Mouse (Mus musculus): ENCODE results near the gene Ak4. TPM values are rescaled to one million over a fixed set of nuclear protein-coding genes. Genes with fewer than 3 reads are reported as not detected.
A peak's percentile ranks its signal among the peaks of the same experiment; 100 is the strongest.
"Not testable (repeated sequence)": the region's sequence is repeated elsewhere in the genome, so short reads cannot be mapped to it uniquely, and the experiment has no call there.

The Ak4 gene
- total RNA-seq, 2 experiments from 2014 or later: 3.4 to 4.9 TPM

- no peak for DNase-seq
These were observed 1.1 kb downstream of the Ak4 start for GRCm38 (mm10) chr4:101419911-101420880.

DNA sequence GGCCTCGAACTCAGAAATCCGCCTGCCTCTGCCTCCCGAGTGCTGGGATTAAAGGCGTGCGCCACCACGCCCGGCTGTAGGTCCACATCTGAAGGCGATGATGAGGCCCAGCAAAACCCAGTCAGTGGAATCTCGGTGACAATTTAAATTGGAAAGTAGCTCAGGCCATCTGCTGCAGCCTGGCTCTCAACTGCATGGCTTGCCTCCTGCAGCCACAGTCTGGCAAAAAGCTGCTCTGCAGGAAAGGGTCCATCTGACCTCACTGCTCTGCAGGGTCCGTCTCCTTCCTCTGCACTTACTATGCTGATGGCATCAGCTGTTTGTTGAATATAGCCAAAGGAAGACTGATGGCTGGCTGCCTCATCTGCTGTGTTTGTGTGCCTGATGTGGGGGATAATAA, 3.9 kb downstream of the Ak4 start:
- intact Hi-C loops (cut with DNase I; ENCODE audit: low total_unique reads): no loop called here
- no peak for DNase-seq

More at GRCm38 (mm10) chr4:101419911-101420880, 1.1 kb downstream of the Ak4 start:
- intact Hi-C loops (cut with DNase I; ENCODE audit: low total_unique reads): no loop called here

DNA sequence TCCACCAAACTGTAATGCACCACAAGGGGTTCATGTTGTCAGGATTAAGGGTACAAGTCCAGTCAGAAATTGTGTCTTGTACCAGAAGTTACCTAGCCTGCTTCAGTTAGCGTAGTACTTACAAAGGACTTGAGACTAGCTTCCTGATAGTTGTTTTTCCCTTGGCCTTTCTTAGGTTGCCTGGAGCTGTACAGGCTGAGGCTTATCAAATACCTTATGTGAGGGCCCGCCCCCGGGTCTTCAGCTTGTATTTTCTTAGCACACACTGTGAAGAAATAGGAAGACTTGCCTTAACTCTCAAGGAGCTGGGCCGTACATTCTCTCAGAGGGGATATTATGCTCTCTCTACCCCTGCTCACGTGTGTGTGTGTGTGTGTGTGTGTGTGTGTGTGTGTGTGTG, 4.5 kb downstream of the Ak4 start:
- DNase-seq: no peak
- intact Hi-C loops (cut with DNase I; ENCODE audit: low total_unique reads): no loop called here

DNA sequence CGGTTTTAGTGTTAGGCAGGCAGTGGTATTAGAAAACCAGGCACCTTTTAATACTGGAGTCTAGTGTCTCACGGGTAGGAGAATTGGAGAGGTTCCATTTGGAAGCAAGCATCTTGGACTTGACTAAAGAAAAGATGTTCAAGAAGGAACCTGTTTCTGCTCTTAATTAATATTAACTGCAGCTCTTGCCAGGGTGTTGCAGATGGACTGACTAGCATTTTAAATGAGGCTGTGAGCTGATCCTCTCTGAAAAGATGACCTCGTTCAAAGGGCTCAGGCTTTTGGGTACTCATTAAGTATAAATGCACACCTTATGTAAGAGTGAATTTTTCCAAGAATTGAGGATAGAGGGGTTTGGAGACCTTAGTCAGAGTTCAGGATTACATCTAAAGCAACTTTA, 5.4 kb downstream of the Ak4 start:
- intact Hi-C loops (cut with DNase I; ENCODE audit: low total_unique reads): no loop called here
- DNase-seq: no peak

GRCm38 (mm10) chr4:101425119-101425518, 6.0 kb downstream of the Ak4 start:
- intact Hi-C loops (cut with DNase I; ENCODE audit: low total_unique reads): no loop called here

GRCm38 (mm10) chr4:101425666-101426065, 6.6 kb downstream of the Ak4 start:
- no peak for DNase-seq
- intact Hi-C loops (cut with DNase I; ENCODE audit: low total_unique reads): no loop called here

More at GRCm38 (mm10) chr4:101425119-101425518, 6.0 kb downstream of the Ak4 start:
- no peak for DNase-seq

- no peak for DNase-seq
- intact Hi-C loops (cut with DNase I; ENCODE audit: low total_unique reads): no loop called here
These were observed 7.5 kb downstream of the Ak4 start for GRCm38 (mm10) chr4:101426566-101426965.

- DNase-seq: no peak
- intact Hi-C loops (cut with DNase I; ENCODE audit: low total_unique reads): no loop called here
These were observed 9.0 kb downstream of the Ak4 start for GRCm38 (mm10) chr4:101427886-101428680.

DNA sequence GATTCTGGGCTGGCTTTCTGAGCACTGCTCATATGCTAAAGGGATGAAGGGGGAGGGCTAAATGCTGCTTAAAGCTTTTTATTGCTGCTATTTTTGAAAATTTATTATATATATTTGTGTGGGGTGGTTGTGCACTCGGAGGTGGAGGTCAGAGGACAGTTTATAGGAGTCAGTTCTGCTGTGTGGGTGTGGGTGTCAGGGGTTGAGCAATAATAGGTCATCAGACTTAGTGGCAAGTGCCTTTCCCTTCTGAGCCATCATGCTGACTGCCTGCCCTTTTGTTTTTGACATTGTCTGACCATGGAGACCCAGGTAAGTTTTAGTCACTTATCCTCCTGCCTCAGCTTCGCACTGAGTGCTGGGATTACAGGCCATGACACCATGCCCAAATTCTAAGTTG, 10.0 kb downstream of the Ak4 start:
- intact Hi-C loops (cut with DNase I; ENCODE audit: low total_unique reads): no loop called here
- DNase-seq: no peak

- DNase-seq: no peak
- intact Hi-C loops (cut with DNase I; ENCODE audit: low total_unique reads): no loop called here
These were observed 10.9 kb downstream of the Ak4 start for GRCm38 (mm10) chr4:101430000-101430399.

DNA sequence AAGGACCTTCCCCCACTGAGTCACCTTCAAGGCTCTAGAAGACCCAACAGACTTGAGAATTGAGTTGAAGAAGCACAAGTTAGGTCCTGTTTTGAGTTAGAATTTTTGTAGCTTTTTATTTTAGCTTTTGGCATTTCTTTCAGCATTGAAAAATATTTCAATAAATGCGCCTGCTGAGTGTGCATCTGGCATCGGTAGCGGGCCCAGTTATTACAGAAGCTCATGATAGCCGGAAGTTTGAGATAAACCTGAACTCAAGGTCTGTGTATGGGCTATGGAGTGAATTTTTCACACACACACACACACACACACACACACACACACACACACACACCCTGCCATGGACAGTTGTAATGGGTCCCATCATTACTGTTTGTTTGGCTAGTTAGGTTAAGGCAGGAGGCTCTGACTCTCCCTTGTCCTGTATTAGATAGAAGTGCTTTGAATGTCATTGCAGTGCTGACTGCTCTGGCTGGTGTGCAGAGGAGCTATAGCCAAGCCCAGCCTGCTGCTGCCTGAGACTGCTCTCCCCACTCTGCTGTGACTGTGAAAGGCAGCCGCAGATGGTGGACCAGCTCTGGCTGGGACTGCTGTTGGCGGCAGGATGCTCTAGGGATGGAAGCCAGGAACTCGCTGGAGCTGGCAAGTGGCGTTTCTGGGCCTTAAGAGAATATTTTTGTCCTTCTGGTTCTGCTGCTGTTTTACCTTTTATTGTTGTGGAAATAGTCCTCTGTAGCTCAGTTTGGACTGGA, 17.9 kb downstream of the Ak4 start:
- peak; percentile 82 for DNase-seq
- intact Hi-C loops (cut with DNase I; ENCODE audit: low total_unique reads): no loop called here

- peak; percentile 25 for DNase-seq
- intact Hi-C loops (cut with DNase I; ENCODE audit: low total_unique reads): no loop called here
These were observed 19.2 kb downstream of the Ak4 start for GRCm38 (mm10) chr4:101438271-101438670.

DNA sequence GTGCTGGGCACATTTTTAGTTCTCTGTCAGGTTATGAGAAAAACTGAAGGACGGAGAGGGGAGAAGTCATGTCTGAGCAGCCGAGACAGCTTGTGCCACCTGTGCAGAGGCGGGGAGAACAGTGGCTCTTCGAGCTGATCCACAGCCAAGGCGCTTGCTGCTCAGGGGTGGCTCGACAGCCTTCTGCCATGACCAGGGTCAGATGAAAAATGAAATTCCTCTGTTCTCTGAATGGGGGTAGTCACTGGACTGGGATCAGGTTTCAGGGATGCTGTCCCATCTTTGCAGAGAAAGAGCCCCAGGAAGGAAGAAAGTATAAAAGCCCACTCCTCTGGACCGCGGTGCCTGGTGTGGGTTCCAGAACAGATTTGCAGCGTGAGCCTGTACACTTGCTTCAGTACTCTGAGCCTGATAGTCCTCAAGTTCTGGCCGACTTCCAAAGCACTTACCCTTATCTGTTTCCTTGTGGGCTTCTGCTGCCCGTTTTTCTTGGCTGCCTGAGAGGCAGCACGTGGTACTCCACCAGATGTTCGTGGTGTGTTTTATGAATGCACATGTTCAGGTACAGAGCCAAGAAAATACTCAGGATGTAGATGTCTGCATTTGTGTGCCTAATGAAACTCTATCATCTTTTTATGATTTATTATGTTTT, 20.8 kb downstream of the Ak4 start:
- no peak for DNase-seq
- intact Hi-C loops (cut with DNase I; ENCODE audit: low total_unique reads): no loop called here

- no peak for DNase-seq
- intact Hi-C loops (cut with DNase I; ENCODE audit: low total_unique reads): no loop called here
These were observed 23.7 kb downstream of the Ak4 start for GRCm38 (mm10) chr4:101442791-101443190.

GRCm38 (mm10) chr4:101443419-101443991, 24.4 kb downstream of the Ak4 start:
- intact Hi-C loops (cut with DNase I; ENCODE audit: low total_unique reads): no loop called here
- no peak for DNase-seq

GRCm38 (mm10) chr4:101445660-101446059, 26.6 kb downstream of the Ak4 start:
- no peak for DNase-seq
- intact Hi-C loops (cut with DNase I; ENCODE audit: low total_unique reads): no loop called here

DNA sequence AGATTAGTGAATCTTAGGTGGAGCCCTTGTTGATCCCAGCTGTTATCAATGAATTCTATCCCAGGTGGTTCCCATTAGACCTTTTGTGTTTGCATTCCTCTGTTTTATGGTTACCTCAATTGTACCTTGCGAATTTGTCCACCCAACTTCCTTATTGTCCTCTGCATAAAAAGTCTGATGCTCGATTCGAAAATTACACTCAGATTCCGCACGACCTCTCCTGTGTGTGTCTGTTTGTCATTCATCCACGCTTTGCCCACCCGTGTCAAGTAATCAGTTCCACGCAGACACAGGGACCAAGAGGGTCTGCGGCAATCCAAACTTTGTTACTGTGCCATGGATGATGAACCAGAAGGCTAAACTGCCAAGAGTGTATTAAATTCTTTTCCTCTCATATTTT, 27.5 kb downstream of the Ak4 start:
- intact Hi-C loops (cut with DNase I; ENCODE audit: low total_unique reads); DNase-seq: not testable (repeated sequence)

- no peak for DNase-seq
- intact Hi-C loops (cut with DNase I; ENCODE audit: low total_unique reads): no loop called here
These were observed 29.6 kb downstream of the Ak4 start for GRCm38 (mm10) chr4:101448701-101449100.

- no peak for DNase-seq
- intact Hi-C loops (cut with DNase I; ENCODE audit: low total_unique reads): no loop called here
These were observed 30.3 kb downstream of the Ak4 start for GRCm38 (mm10) chr4:101449344-101449743.
